Mouse (Mus musculus): ENCODE measurements at regions not wholly inside any gene's neighbourhood (a gene's known extent, or its start where the extent isn't known, plus 50 kb on each side); places are given as distances from the start of the nearest gene placed in this dataset.
A peak's percentile ranks its signal among the peaks of the same experiment; 100 is the strongest.

- DNase-seq: no peak
Observed at GRCm38 (mm10) chr3:131922733-131923132, 162.4 kb upstream of the Dkk2 start.

GRCm38 (mm10) chr3:131940896-131941295, 144.2 kb upstream of the Dkk2 start:
- no peak for DNase-seq

GRCm38 (mm10) chr3:131941961-131942753, 142.9 kb upstream of the Dkk2 start:
- DNase-seq: peak; percentile 46

- DNase-seq: no peak
Observed at GRCm38 (mm10) chr3:131943436-131943835, 141.7 kb upstream of the Dkk2 start.

- no peak for DNase-seq
Observed at GRCm38 (mm10) chr3:131955771-131956170, 129.3 kb upstream of the Dkk2 start.

GRCm38 (mm10) chr3:131960636-131961035, 124.5 kb upstream of the Dkk2 start:
- DNase-seq: no peak

- no peak for DNase-seq
Observed at GRCm38 (mm10) chr3:131961571-131961970, 123.5 kb upstream of the Dkk2 start.

GRCm38 (mm10) chr3:131962870-131963269, 122.2 kb upstream of the Dkk2 start:
- no peak for DNase-seq

GRCm38 (mm10) chr3:131964952-131965351, 120.1 kb upstream of the Dkk2 start:
- no peak for DNase-seq

GRCm38 (mm10) chr3:131965456-131966160, 119.5 kb upstream of the Dkk2 start:
- no peak for DNase-seq

GRCm38 (mm10) chr3:131967288-131967687, 117.8 kb upstream of the Dkk2 start:
- DNase-seq: no peak

GRCm38 (mm10) chr3:131970827-131971226, 114.3 kb upstream of the Dkk2 start:
- DNase-seq: no peak

- DNase-seq: peak; percentile 73
Observed at GRCm38 (mm10) chr3:131975940-131976628, 109.0 kb upstream of the Dkk2 start.

GRCm38 (mm10) chr3:131983292-131983691, 101.8 kb upstream of the Dkk2 start:
- DNase-seq: no peak

- no peak for DNase-seq
Observed at GRCm38 (mm10) chr3:131998838-131999613, 86.1 kb upstream of the Dkk2 start.

GRCm38 (mm10) chr3:132006191-132006590, 78.9 kb upstream of the Dkk2 start:
- DNase-seq: peak; percentile 13

- no peak for DNase-seq
Observed at GRCm38 (mm10) chr3:132006912-132007311, 78.2 kb upstream of the Dkk2 start.

- DNase-seq: no peak
Observed at GRCm38 (mm10) chr3:132007356-132007755, 77.7 kb upstream of the Dkk2 start.

GRCm38 (mm10) chr3:132015205-132015604, 69.9 kb upstream of the Dkk2 start:
- no peak for DNase-seq

GRCm38 (mm10) chr3:132017485-132018261, 67.4 kb upstream of the Dkk2 start:
- no peak for DNase-seq

- DNase-seq: no peak
Observed at GRCm38 (mm10) chr3:132018505-132018904, 66.6 kb upstream of the Dkk2 start.

GRCm38 (mm10) chr3:132022032-132022431, 63.1 kb upstream of the Dkk2 start:
- no peak for DNase-seq
